Mouse (Mus musculus): Measurements from ENCODE around the gene Ap3m1. TPM values are rescaled to one million over a fixed set of nuclear protein-coding genes. Genes with fewer than 3 reads are reported as not detected.
A peak's percentile ranks its signal among the peaks of the same experiment; 100 is the strongest.

Gene Ap3m1
- total and polyA plus RNA-seq, 3 experiments, result 32.6 to 73.4 (median 61.7) TPM

- Histone ChIP-seq H3K4me2 (ENCODE audit: insufficient read depth, low read depth, poor library complexity, severe bottlenecking) (no peak overlapping the region), H3K36me3 (replicated peaks in 1 of 2; ENCODE audit: control insufficient read depth in 1 of 2, insufficient read depth in 1 of 2, low read length in 1 of 2) (peaks cover 2 to 22% of the 10 kb centered on the region in 2 experiments), H3K79me2 (replicated peaks; ENCODE audit: control insufficient read depth, extremely low read depth, insufficient read depth, poor library complexity, severe bottlenecking) (peaks cover 22% of the 10 kb centered on the region), H3K4me3 (replicated peaks in 1 of 3; ENCODE audit: low read depth in 2 of 3, low read length in 2 of 3, poor library complexity in 1 of 3) (peak overlapping the region in 1 of 3 experiments; percentile 99), H3K9ac (ENCODE audit: insufficient read depth, low read depth) (no peak overlapping the region), H3K4me1 (ENCODE audit: control insufficient read depth in 1 of 2, insufficient read depth in 2 of 2) (peaks cover 0 to 37% of the 10 kb centered on the region in 2 experiments; a peak in 2 of 4 replicates), H3K27me3 (replicated peaks) (no peaks in the 10 kb centered on the region), H3K27ac (ENCODE audit: insufficient read depth, low read depth) (no peak overlapping the region), H3K9me3 (replicated peaks; ENCODE audit: low read length) (no peaks in the 10 kb centered on the region)
- dilution Hi-C loops (cut with MboI; ENCODE audit: extremely low pct_ligation_motif_present, extremely low pct_unique_long_range_greater_than_20kb, low sequenced_read_pairs) (no loop called here), in situ Hi-C loops (cut with MboI; ENCODE audit: low pct_ligation_motif_present, low pct_unique_long_range_greater_than_20kb, low sequenced_read_pairs) (no loop called here)
- DNase-seq (ENCODE audit: extremely low read depth), result peak; percentile 70
- TF ChIP-seq CTCF (conservative IDR thresholded peaks at IDR 0.05 in 1 of 2, IDR thresholded peaks at IDR 0.05 in 1 of 2; ENCODE audit: low read depth in 2 of 2, low read length in 2 of 2), result peak; percentile 59 to 70
- no peak; the same call in none of the 2 replicates for TF ChIP-seq RAD21 (IDR thresholded peaks at IDR 0.05; ENCODE audit: low read depth, low read length)
- no peak for TF ChIP-seq UBTF (IDR thresholded peaks at IDR 0.05; ENCODE audit: low read depth, low read length)
Measured at GRCm38 (mm10) chr14:21050734-21051133, 1.6 kb downstream of the Ap3m1 start.

- no peak overlapping the region for H3K9ac ChIP-seq (ENCODE audit: insufficient read depth, low read depth)
- H3K4me1 ChIP-seq (ENCODE audit: control insufficient read depth in 1 of 2, insufficient read depth in 2 of 2), result peaks cover 0 to 25% of the 10 kb centered on the region in 2 experiments; a peak in 2 of 4 replicates
- in situ Hi-C loops (cut with MboI; ENCODE audit: low pct_ligation_motif_present, low pct_unique_long_range_greater_than_20kb, low sequenced_read_pairs) (no loop called here), dilution Hi-C loops (cut with MboI; ENCODE audit: extremely low pct_ligation_motif_present, extremely low pct_unique_long_range_greater_than_20kb, low sequenced_read_pairs) (no loop called here)
- H3K9me3 ChIP-seq (replicated peaks; ENCODE audit: low read length), result no peaks in the 10 kb centered on the region
- no peak overlapping the region for H3K4me2 ChIP-seq (ENCODE audit: insufficient read depth, low read depth, poor library complexity, severe bottlenecking)
- peak; percentile 48 to 62 for TF ChIP-seq CTCF (conservative IDR thresholded peaks at IDR 0.05 in 1 of 2, IDR thresholded peaks at IDR 0.05 in 1 of 2; ENCODE audit: low read depth in 2 of 2, low read length in 2 of 2)
- no peak for TF ChIP-seq BHLHE40 (IDR thresholded peaks at IDR 0.05; ENCODE audit: low read depth, low read length)
- no peak for TF ChIP-seq UBTF (IDR thresholded peaks at IDR 0.05; ENCODE audit: low read depth, low read length)
- peak; percentile 25 for TF ChIP-seq RAD21 (IDR thresholded peaks at IDR 0.05; ENCODE audit: low read depth, low read length)
- peak; percentile 2; the same call in 1 of the 2 replicates for TF ChIP-seq SMC3 (IDR thresholded peaks at IDR 0.05; ENCODE audit: low read depth, low read length)
- no peak for TF ChIP-seq HCFC1 (IDR thresholded peaks at IDR 0.05; ENCODE audit: low read depth, low read length)
- no peak for TF ChIP-seq NRF1 (IDR thresholded peaks at IDR 0.05; ENCODE audit: low read depth, low read length)
- no peak for TF ChIP-seq ZMIZ1 (IDR thresholded peaks at IDR 0.05; ENCODE audit: low read depth, low read length)
- H3K36me3 ChIP-seq (replicated peaks in 1 of 2; ENCODE audit: control insufficient read depth in 1 of 2, insufficient read depth in 1 of 2, low read length in 1 of 2), result peaks cover 4 to 26% of the 10 kb centered on the region in 2 experiments
- H3K27ac ChIP-seq (ENCODE audit: insufficient read depth, low read depth), result no peak overlapping the region
- peaks cover 22% of the 10 kb centered on the region for H3K79me2 ChIP-seq (replicated peaks; ENCODE audit: control insufficient read depth, extremely low read depth, insufficient read depth, poor library complexity, severe bottlenecking)
- no peak overlapping the region for H3K4me3 ChIP-seq (replicated peaks in 1 of 3; ENCODE audit: low read depth in 2 of 3, low read length in 2 of 3, poor library complexity in 1 of 3)
- no peaks in the 10 kb centered on the region for H3K27me3 ChIP-seq (replicated peaks)
- DNase-seq (ENCODE audit: extremely low read depth), result peak; percentile 53
Measured at GRCm38 (mm10) chr14:21048879-21049278, 3.4 kb downstream of the Ap3m1 start.

- no peaks in the 10 kb centered on the region for H3K27me3 ChIP-seq (replicated peaks)
- peaks cover 0 to 19% of the 10 kb centered on the region in 2 experiments; a peak in 2 of 4 replicates for H3K4me1 ChIP-seq (ENCODE audit: control insufficient read depth in 1 of 2, insufficient read depth in 2 of 2)
- no peak for DNase-seq (ENCODE audit: extremely low read depth)
- peaks cover 6 to 33% of the 10 kb centered on the region in 2 experiments for H3K36me3 ChIP-seq (replicated peaks in 1 of 2; ENCODE audit: control insufficient read depth in 1 of 2, insufficient read depth in 1 of 2, low read length in 1 of 2)
- dilution Hi-C loops (cut with MboI; ENCODE audit: extremely low pct_ligation_motif_present, extremely low pct_unique_long_range_greater_than_20kb, low sequenced_read_pairs), result no loop called here
- H3K4me2 ChIP-seq (ENCODE audit: insufficient read depth, low read depth, poor library complexity, severe bottlenecking), result no peak overlapping the region
- no peaks in the 10 kb centered on the region for H3K9me3 ChIP-seq (replicated peaks; ENCODE audit: low read length)
- in situ Hi-C loops (cut with MboI; ENCODE audit: low pct_ligation_motif_present, low pct_unique_long_range_greater_than_20kb, low sequenced_read_pairs), result no loop called here
- no peak overlapping the region for H3K4me3 ChIP-seq (replicated peaks in 1 of 3; ENCODE audit: low read depth in 2 of 3, low read length in 2 of 3, poor library complexity in 1 of 3)
- TF ChIP-seq ZKSCAN1 (IDR thresholded peaks at IDR 0.05; ENCODE audit: borderline replicate concordance, low read depth, low read length) (no peak), NRF1 (IDR thresholded peaks at IDR 0.05; ENCODE audit: low read depth, low read length) (no peak), POLR2A (IDR thresholded peaks at IDR 0.05; ENCODE audit: low read depth, low read length) (no peak), NELFE (IDR thresholded peaks at IDR 0.05; ENCODE audit: low read depth, low read length) (no peak), SIN3A (IDR thresholded peaks at IDR 0.05; ENCODE audit: low read length) (no peak), MYC (IDR thresholded peaks at IDR 0.05; ENCODE audit: low read depth, low read length) (no peak), ELF1 (IDR thresholded peaks at IDR 0.05; ENCODE audit: low read depth, low read length) (no peak), JUND (conservative IDR thresholded peaks at IDR 0.05; ENCODE audit: low read depth, low read length) (no peak), ETS1 (conservative IDR thresholded peaks at IDR 0.05; ENCODE audit: low read depth, low read length) (no peak), ZNF384 (IDR thresholded peaks at IDR 0.05; ENCODE audit: low read depth, low read length) (no peak), TCF12 (IDR thresholded peaks at IDR 0.05; ENCODE audit: low read depth, low read length) (no peak), E2F4 (IDR thresholded peaks at IDR 0.05; ENCODE audit: insufficient replicate concordance, low read depth, low read length) (no peak), IRF4 (IDR thresholded peaks at IDR 0.05; ENCODE audit: low read depth, low read length) (no peak), USF1 (IDR thresholded peaks at IDR 0.05; ENCODE audit: low read depth, low read length) (no peak), CHD2 (IDR thresholded peaks at IDR 0.05; ENCODE audit: low read length) (no peak), TBP (conservative IDR thresholded peaks at IDR 0.05; ENCODE audit: low read depth, low read length) (no peak), JUN (IDR thresholded peaks at IDR 0.05; ENCODE audit: insufficient read depth, low read depth, low read length) (no peak), HCFC1 (IDR thresholded peaks at IDR 0.05; ENCODE audit: low read depth, low read length) (no peak), MAX (IDR thresholded peaks at IDR 0.05; ENCODE audit: low read length) (no peak), ZC3H11A (IDR thresholded peaks at IDR 0.05; ENCODE audit: low read depth, low read length) (no peak)
- peaks cover 22% of the 10 kb centered on the region for H3K79me2 ChIP-seq (replicated peaks; ENCODE audit: control insufficient read depth, extremely low read depth, insufficient read depth, poor library complexity, severe bottlenecking)
- no peak overlapping the region for H3K9ac ChIP-seq (ENCODE audit: insufficient read depth, low read depth)
- no peak overlapping the region for H3K27ac ChIP-seq (ENCODE audit: insufficient read depth, low read depth)
Measured at GRCm38 (mm10) chr14:21047840-21048239, 4.5 kb downstream of the Ap3m1 start.
